Mouse (Mus musculus) heart, postnatal 14 days (tissue): ENCODE data around the gene Ndufa4l2. TPM values are rescaled to one million over a fixed set of nuclear protein-coding genes. Genes with fewer than 3 reads are reported as not detected.

Experiments used
- DNase-seq, 2 experiments: peaks; one replicate each; pipeline ENCODE4 v3.0.0; 2021 to 2022
- intact Hi-C: fragments of 180-260 bp; cut with DNase I; formaldehyde crosslinking; loops from one replicate; pipeline ENCODE4 v1.15.1; 2025
- total RNA-seq, 2 experiments: library from RNA; stranded (reverse); gene quantifications; 2 replicates each; pipeline ENCODE4 v1.2.3; 2021

Ndufa4l2 gene
- total RNA-seq, 2 experiments from 2014 or later, result 38.3 TPM

GRCm38 (mm10) chr10:127509051-127509836, 5.5 kb upstream of the Ndufa4l2 start:
- intact Hi-C loops, result loop anchor here (1.0 kb wide), 1 partner anchor 28 kb away; no protein-coding TSS in a partner anchor
- peak; percentile 81 to 90 for DNase-seq

- DNase-seq, result no peak
- intact Hi-C loops, result loop anchor here (1.0 kb wide), 1 partner anchor 27 kb away; no protein-coding TSS in a partner anchor
Observed at GRCm38 (mm10) chr10:127509837-127510701, 4.7 kb upstream of the Ndufa4l2 start.

GRCm38 (mm10) chr10:127510895-127511617, 3.7 kb upstream of the Ndufa4l2 start:
- intact Hi-C loops, result no loop called here
- no peak for DNase-seq

- DNase-seq, result peak; percentile 33 to 40
- intact Hi-C loops, result no loop called here
Observed at GRCm38 (mm10) chr10:127511634-127512306, 3.0 kb upstream of the Ndufa4l2 start.

- DNase-seq, result peak in 1 of 2 experiments; percentile 40
- intact Hi-C loops, result no loop called here
Observed at GRCm38 (mm10) chr10:127512307-127512666, 2.5 kb upstream of the Ndufa4l2 start.

- intact Hi-C loops, result loop anchor here (1.0 kb wide), 1 partner anchor 25 kb away; no protein-coding TSS in a partner anchor
- peak; percentile 96 to 97 for DNase-seq
Observed at GRCm38 (mm10) chr10:127512813-127513212, 2.0 kb upstream of the Ndufa4l2 start.

- intact Hi-C loops, result loop anchor here (1.0 kb wide), 1 partner anchor 25 kb away; no protein-coding TSS in a partner anchor
- DNase-seq, result no peak
Observed at GRCm38 (mm10) chr10:127513501-127514091, 1.2 kb upstream of the Ndufa4l2 start.

GRCm38 (mm10) chr10:127514111-127514698, 562 bp upstream of the Ndufa4l2 start:
- intact Hi-C loops, result no loop called here
- no peak for DNase-seq

GRCm38 (mm10) chr10:127515271-127515982, 660 bp downstream of the Ndufa4l2 start:
- DNase-seq, result no peak
- intact Hi-C loops, result no loop called here

- DNase-seq, result no peak
- intact Hi-C loops, result no loop called here
Observed at GRCm38 (mm10) chr10:127515983-127516459, 1.3 kb downstream of the Ndufa4l2 start.

GRCm38 (mm10) chr10:127516576-127517260, 2.0 kb downstream of the Ndufa4l2 start:
- intact Hi-C loops, result no loop called here
- peak; percentile 58 to 64 for DNase-seq

- no peak for DNase-seq
- intact Hi-C loops, result no loop called here
Observed at GRCm38 (mm10) chr10:127517941-127518340, 3.2 kb downstream of the Ndufa4l2 start.

- intact Hi-C loops, result no loop called here
- no peak for DNase-seq
Observed at GRCm38 (mm10) chr10:127519041-127519701, 4.4 kb downstream of the Ndufa4l2 start.

GRCm38 (mm10) chr10:127519903-127520713, 5.3 kb downstream of the Ndufa4l2 start:
- intact Hi-C loops, result no loop called here
- DNase-seq, result no peak

- DNase-seq, result no peak
- intact Hi-C loops, result no loop called here
Observed at GRCm38 (mm10) chr10:127520714-127521357, 6.1 kb downstream of the Ndufa4l2 start.

GRCm38 (mm10) chr10:127521611-127522080, 6.9 kb downstream of the Ndufa4l2 start:
- intact Hi-C loops, result no loop called here
- DNase-seq, result no peak
